Mouse (Mus musculus) left cerebral cortex, postnatal 4 days (tissue): Measurements from ENCODE around the gene Klk13. TPM values are rescaled to one million over a fixed set of nuclear protein-coding genes. Genes with fewer than 3 reads are reported as not detected.
"Not testable (repeated sequence)": the region's sequence is repeated elsewhere in the genome, so short reads cannot be mapped to it uniquely, and the experiment has no call there.

Experiments
- DNase-seq: peaks from one replicate; pipeline ENCODE4 v3.0.0-alpha.2; 2022
- intact Hi-C: fragments of 180-260 bp; cut with DNase I; formaldehyde crosslinking; loops from one replicate; pipeline ENCODE4 v1.15.1; 2025
- total RNA-seq, 2 experiments: library from RNA; stranded (reverse); gene quantifications; 2 replicates each; pipeline ENCODE4 v1.2.3; 2021

Klk13 gene
- total RNA-seq = not detected

DNA sequence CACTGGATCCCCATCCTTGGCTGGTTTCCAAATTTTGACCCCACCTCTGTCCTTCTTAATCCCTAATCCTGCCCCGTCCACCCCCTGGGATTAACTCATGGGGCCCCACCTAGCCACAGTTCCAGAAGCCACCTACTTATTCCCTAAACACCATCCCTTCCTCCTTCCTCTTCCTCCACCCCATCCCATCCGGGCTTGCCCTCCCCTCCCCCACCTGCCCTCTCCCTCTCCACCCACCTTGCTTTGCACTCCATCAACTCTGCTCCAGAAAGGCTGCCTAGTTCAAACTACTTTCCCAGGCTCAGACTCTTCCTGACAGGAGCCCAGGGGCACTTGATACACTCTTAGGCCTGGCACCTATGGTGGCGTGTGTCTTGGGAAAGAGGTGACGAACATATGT, at the start of gene Klk13:
Gene Klk13 (plus strand): TSS at position 301 of the 400 bp plus-strand sequence.
- DNase-seq = no peak
- intact Hi-C loops = no loop called here

DNA sequence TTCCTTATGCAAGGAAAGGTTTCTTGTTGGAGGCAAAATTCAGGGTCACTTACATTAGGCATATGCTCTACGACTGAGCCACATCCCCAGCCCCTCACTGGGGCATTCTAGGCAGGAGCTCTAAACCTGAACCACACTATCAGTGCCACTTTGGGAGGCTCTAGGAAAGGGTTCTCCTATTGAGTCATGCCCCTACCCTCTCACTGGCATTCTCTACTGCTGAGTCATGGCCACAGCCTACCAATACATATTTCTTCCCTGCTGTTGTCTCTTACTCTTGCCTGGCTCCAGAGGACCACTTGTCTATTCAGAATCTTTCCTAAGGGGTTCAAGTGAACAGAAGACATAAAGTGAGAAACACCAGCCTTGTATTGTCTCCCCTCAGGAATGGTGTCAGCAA, 49.6 kb upstream of the Klk13 start:
- intact Hi-C loops = no loop called here
- DNase-seq = no peak

DNA sequence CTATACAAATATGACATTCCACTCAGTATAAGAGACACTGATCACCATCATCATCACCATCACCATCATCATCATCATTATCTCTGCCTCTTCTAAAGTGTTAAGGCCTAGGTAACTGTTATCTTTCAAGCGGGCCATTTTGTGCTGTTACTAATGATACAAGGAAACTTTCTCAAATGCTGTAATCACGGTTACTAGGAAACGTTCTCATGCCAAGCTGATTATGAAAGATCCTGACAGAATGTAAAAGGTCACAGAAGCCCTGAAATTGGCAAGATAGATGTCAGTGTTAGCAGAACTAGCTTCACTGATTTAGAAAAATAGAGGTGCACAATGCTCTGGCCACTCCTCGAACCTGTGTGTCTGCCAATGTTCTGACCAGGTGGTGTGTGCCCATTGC, 45.1 kb upstream of the Klk13 start:
- intact Hi-C loops, DNase-seq: not testable (repeated sequence)

DNA sequence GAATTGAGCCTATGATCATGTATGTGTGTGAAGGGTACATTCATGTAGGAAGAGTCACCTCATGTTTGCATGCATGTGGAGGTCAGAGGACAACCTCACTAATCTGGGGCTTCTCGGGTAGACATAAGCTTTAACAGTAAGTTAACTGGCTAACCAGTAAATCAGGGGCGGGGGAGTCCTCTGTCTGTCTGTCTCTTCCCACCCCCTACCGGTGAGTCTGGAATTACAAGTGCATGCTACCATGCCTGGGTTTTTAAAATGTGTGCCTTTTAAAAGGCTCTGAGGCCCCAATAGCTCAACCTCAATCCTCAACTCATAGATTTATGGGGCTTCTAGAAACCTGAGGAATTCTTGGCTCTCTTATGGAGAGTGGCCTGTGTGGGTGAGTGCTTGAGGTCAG, 43.8 kb upstream of the Klk13 start:
- intact Hi-C loops = no loop called here

DNA sequence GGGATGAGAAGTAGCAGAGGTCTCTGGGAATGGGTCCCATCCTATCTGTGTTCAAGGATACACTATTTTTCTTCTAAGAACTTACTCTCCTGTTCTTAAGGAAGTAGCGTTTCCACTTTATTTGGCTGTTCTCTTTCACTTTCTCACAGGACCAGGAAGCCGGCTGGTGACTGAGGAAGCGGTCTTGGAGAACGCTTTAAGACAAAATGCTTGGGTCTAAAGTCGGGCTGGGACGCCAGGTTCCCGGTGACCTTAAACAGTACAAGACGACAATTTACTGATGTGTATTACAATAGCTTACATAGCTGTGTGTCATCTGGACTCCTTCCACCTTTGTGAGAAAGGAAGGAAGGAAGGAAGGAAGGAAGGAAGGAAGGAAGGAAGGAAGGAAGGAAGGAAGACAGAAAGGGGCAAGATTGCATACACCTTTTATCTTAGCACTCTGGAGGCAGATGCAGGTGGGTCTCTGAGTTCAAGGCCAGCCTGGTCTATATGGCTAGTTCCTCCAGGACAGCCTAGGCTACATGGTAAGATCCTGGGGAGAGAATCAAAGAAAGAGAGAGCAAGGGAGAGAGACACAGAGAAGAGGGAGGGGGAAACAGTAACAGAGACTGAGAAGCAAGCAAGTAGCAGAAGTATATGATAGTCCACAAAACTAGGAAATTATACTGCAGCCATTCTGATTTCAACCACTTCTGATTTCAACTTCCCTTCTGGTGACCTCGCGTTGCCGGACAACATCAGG, 41.1 kb upstream of the Klk13 start:
- no peak for DNase-seq
- intact Hi-C loops = loop anchor here (10.0 kb wide), 2 partner anchors 86 to 224 kb away; no protein-coding TSS in a partner anchor

More for the DNA sequence above, 43.8 kb upstream of the Klk13 start:
- no peak for DNase-seq

DNA sequence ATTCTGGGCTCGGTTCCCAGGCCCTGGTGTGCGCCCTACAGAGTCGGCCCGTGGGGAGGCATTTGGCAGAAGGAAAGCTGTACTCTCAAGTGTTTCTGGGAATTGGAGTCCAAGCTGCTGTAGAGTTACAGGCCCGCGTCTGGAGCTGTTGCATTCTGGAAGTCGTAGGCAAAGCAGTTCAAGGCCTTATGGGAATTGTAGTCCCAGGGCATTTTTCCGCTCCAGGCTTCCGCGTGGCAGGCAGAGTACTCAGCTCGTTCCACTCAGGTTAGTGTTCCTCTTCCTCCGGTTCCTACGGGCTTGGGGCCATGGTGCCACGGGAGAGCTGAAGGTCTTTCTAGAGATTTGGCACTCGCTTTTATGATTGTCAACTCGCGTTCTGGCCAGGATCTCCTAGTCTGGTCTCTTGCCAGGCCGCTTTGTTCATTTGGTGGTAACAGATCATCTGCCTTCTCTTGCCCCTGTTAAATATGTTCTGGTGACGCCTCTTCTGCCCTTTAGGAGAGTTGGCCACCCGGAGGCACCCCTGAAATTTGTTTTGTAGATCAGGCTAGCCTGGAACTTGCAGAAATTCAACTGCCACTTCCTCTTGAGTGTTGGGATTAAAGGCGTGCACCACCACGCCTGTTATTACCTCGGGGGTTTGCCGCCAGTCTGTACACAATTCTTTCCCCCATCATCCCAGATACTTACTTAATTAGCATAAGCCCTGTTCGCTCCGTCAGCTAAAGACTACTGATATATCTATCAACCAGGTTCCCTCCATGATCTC, 40.4 kb upstream of the Klk13 start, which contains the start of gene Ctu1:
Gene Ctu1 (plus strand): TSS at position 208 of the 772 bp plus-strand sequence.
- DNase-seq = peak; percentile 85
- intact Hi-C loops = loop anchor here (10.0 kb wide), 2 partner anchors 87 to 223 kb away; no protein-coding TSS in a partner anchor

DNA sequence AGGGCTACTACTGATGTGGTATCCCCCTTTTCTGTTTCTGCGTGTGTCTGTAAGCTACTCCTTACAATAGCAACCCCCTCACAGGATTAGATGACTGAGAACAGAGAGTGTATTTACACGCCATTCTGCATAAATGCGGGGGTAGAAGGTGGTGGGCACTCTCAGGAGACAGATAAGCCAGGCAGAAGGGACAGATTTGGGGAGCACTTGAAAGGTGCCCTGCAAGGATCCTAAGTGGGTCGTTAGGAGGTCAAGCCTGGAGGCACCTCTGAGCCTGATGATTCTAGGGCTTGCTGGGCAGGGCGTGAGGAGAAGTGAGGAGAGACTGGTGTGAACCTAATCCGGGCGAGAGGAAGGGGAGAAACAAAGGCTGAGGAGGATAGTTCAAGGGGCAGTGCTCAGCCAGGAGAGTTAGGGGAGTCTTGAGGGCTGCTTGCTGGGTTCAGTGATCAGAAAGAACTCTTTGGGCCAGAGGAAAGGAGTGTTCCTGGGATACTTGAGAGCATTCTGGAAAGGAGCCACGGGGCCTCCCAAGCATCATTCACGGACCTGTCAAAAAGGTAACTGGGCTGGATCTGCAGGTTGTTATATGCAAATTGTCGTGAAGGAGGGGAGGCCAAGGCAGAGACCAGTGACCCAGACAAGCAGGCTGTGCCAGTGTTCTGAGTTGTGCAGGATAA, 39.6 kb upstream of the Klk13 start:
- DNase-seq = no peak
- intact Hi-C loops = loop anchor here (10.0 kb wide), 2 partner anchors 88 to 222 kb away; no protein-coding TSS in a partner anchor

DNA sequence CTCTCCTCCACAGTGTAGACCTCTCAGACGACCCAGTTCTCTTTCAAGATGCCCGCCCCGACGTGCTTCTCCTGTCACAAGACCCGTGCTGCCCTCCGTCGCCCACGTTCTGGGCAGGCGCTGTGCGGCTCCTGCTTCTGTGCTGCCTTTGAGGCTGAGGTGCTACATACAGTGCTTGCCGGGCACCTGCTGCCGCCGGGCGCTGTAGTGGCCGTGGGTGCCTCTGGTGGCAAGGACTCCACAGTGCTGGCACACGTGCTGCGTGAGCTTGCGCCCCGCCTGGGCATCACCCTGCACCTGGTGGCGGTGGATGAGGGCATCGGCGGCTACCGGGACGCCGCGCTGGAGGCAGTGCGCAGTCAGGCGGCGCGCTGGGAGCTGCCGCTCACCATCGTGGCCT, 37.3 kb upstream of the Klk13 start:
- no peak for DNase-seq
- intact Hi-C loops = loop anchor here (10.0 kb wide), 2 partner anchors 90 to 220 kb away; no protein-coding TSS in a partner anchor

DNA sequence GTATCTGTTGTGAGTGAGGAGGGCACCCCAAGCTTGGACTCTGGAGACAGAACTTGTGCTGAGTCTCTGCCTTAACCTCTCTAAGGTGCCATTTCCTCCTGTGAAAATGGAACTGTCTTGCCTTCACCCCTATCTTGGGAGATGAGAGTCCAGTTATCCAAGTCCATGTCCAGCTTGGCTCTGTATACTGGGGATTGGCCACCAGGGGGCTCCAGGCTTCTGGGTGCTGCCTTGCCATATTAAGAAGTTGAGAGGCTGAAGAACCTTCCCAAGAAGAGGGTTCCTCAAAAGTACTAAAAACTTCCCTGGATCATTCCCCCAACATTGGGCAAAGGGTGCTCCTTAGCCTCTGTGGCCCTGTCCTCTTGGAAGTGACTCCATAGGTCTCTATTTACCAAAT, 33.9 kb upstream of the Klk13 start:
- DNase-seq = peak; percentile 41
- intact Hi-C loops = loop anchor here (10.0 kb wide), 2 partner anchors 94 to 216 kb away; no protein-coding TSS in a partner anchor

DNA sequence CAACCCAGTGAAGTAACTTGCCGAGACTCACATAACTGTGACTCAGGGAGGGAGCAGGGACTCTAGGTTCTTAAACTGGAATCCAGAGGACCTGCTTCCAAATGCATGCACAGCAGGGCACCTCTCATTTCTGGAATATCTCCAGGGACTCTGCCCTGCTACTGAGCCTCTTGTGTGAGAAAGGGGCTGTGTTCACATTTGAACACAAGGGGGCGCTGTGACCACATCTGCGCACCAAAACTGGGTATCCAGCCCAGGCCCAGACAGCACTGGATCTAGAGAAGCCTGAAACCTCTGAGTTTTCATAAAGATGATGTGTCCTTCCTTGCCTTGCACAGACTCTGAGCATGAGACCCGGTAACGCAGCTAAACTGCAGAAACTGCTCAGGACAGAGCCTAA, 31.4 kb upstream of the Klk13 start:
- intact Hi-C loops = no loop called here
- peak; percentile 67 for DNase-seq

DNA sequence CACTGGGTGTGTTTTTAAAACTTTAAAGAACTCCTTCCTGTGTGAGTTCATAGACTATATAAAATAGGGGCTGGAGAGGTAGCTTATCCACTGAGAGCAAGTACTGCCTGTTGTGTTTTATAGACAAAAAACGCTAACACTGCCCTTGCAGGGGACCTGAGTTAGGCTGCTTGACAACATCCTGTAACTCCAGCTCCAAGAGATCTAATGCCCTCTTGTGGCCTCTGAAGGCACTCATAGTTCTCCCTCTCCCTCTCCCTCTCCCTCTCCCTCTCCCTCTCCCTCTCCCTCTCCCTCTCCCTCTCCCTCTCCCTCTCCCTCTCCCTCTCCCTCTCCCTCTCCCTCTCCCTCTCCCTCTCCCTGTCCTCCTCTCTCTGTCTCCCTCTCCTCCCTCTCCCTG, 29.9 kb upstream of the Klk13 start:
- intact Hi-C loops, DNase-seq: not testable (repeated sequence)

DNA sequence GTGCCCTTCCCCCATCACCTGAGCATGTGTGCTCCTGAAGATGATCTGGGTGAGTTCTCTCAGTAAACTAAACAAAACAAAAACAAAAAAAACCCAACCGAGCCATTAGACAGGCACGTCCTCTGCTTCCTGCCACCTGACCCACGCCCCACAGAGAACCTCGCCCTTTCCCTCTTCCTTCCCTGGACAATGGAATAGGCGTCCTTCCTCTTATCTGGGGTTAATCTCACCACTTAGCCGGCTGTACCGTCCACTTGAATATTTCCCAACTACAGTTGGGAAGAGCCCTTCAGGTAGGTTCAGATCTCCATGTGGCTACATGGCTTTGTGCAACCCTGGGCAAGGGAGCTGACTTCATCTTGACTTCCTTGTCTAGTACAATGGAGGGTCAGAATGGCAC, 27.3 kb upstream of the Klk13 start:
- no peak for DNase-seq
- intact Hi-C loops = no loop called here

DNA sequence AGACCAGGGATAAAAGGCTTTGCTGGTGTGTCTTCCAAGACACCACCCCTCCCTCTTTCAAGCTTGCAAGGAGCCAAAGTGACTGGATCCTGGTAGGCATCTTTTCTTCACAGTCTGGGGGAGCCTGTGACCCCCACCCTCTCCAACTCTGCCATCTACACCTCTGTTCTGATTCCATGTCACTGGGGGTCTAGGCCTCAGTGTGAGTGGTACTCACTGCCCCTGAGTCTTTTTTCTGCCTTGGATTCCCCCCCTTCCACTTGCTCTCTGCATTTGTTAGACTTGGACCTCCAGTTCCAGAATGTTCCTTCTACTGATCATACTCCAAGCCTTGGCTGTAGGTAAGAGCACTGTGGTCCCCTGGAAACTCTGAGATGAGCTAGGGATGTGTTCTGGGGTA, 22.2 kb upstream of the Klk13 start, which contains the start of gene Klk14:
Gene Klk14 (plus strand): TSS at position 301 of the 400 bp plus-strand sequence.
- intact Hi-C loops = no loop called here
- DNase-seq = no peak

DNA sequence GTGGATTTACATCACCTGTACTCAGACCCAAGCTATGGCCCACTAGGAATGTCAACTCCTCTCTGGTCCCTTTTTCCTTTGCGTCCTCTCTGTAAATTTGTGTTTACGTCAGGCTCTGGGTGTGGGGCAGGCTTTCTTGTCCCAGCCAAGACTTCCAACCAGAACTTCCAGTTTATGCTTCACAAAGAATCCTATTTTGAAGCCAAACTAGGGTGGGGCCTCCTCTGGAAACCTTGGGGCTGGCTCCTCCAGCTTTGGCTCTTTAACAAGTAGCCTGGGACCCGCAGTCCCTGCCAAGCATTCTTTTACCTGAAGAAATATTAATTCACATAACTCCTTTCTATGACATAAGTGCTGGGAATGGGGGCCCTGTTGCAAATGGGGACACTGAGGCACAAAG, 2.3 kb upstream of the Klk13 start:
- no peak for DNase-seq
- intact Hi-C loops = no loop called here

DNA sequence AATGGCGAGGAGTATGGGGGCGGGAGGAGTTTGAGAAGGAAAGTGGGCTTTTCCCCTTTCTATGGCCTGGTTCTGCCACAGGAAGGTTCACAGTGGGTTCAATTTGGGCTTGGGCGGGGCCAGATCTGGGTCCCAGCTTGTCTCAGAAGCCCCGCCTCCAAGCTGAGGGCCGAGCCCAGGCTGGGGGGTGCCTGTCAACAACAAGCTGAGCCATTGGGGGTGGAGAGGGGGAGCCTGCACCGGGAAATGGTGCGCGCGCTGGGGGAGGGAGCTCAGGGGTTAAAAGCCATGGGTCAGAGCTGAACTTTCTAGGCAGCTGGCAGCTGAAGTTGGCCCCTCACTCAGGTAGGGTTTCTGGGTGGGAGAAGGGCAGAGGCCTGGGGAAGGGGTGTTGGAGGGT, 550 bp downstream of the Klk13 start:
- intact Hi-C loops = no loop called here
- no peak for DNase-seq

DNA sequence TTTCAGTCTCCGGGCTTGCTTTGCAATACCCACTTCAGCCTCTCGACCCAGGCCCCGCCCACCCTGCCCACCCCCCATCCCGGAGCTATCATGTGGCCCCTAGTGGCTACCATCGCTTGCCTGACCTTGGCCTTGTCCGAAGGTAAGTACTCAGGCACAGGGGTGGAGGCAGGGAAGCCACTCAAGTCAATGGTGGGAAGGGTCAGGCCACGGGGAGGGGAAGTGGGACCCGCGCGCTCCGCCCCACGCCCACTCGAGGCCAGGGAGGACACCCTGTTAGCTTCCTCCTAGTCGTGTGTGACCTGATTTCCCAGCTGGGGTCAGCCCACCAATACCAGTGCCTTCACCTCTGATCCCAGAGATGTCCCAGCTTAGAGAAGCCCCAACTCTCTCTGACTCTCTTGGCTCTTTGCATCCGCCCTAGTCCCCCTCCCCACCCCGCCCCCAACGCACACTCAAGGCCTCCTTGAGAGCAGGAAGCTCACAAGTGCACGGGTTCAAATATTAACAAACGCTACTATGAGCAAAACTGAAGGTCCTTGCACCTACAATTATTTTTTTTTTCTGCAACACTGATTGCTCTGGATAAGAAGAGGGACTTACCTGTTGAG, 1.5 kb downstream of the Klk13 start:
- intact Hi-C loops = no loop called here
- no peak for DNase-seq

DNA sequence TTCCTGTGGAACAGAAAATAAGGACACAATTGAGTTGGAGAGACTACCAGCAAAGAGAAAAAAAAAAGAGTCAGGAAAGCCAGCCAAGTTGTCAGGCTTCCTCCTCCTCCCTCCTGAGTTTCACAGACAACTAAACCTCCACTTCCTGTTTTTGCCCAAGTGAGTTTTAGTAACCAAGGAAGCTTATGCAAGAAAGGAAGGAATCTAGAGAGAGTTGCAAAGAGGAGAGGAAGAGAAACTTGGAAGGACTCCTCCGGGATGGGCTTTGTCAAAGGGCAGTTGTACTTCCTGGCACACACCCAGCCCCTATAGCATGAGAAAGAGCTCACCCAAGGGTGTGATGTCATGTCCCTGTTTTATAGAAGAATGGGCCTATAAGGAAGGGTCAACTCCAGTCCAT, 35.4 kb downstream of the Klk13 start:
- intact Hi-C loops = no loop called here
- no peak for DNase-seq

DNA sequence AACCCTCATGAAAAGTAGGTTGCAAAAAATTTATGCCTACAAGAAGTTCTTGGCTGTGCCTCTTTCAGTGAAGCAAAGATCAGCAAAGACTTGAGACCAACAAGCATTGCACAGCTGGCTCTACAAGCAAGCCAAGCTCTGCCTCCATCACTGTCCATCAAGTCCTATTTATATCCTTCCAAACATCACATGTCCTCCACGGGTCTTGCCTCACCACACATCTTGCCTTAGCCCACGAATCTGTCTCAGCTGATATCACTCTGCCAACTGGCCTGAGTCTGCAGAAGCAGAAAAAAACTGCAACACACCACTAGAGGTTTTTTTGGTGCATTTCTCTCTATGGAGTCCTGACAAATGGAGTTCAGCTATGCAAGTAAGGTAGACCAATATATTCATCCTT, 40.4 kb downstream of the Klk13 start:
- intact Hi-C loops = no loop called here
- DNase-seq = no peak

DNA sequence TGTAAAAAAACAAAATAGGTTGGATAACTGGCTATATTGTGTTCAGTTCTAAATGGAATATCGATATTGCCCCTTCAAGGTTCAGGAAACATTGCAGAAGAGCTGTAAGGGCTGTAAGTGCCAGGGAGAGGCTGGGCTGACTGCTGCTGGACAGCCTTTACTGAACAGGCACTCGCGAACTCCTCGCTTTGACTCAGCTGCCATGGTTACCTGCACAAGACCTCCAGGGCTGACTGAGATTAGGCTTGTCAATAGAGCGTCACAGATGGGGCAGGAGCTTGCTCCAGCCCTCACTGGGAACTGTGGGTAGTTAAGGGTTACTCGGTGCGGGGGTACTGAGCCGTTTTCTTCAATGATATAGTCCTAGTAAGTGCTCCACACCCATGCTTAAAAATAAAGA, 54.1 kb downstream of the Klk13 start:
- intact Hi-C loops = no loop called here
- DNase-seq = no peak

DNA sequence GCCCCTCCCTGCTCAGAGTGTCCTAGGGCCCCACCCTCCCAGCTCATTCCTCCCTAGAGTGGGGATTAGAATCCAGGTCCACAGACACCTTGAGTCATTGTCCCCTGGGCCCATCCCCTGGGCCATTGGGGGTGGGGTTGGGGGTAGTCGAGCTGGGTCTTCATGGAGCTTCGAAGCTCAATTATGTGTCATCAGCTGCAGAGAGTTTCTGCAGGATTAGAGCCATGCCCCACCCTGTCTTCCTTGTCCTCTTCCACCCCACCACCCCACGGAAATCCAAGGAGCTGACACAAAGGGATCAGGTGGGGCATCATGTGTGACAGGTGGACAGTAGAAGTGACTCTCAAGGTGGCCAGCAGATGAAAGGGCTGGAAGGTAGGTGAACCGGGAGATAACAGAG, 56.2 kb downstream of the Klk13 start, which contains the start of gene Klk12:
Gene Klk12 (plus strand): TSS at position 301 of the 400 bp plus-strand sequence.
- intact Hi-C loops = no loop called here
- no peak for DNase-seq

DNA sequence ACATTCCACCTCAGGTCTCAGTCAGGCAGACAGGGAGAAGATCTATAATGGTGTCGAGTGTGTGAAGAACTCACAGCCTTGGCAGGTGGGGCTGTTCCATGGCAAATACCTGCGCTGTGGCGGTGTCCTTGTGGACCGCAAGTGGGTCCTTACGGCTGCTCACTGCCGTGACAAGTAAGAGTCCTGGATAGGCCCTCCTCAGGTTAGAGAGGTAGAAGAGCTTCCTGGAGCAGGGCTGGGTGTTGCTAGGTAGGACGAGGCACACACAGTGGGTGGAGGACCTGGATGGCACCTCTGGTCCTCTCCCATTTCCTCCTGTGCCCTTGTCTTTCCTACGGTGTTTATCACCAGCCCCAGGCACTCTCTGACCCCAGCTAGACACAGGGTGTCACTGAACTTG, 57.3 kb downstream of the Klk13 start:
- no peak for DNase-seq
- intact Hi-C loops = no loop called here
